Mouse (Mus musculus) embryonic facial prominence, embryonic 12.5 days (tissue): ENCODE data around the gene Ccpg1. TPM values are rescaled to one million over a fixed set of nuclear protein-coding genes. Genes with fewer than 3 reads are reported as not detected.

Experiments used
- ATAC-seq: fragments of 200-750 bp; cut with Nextera tagmentation; 2 replicates; pipeline ENCODE4 v1.8.0; 2017; ENCODE audit not compliant: insufficient number of reproducible peaks, insufficient read depth, low FRiP score, low TSS enrichment
- H3K27ac ChIP-seq: fragments of 300-500 bp; sonication (generic); 2 replicates; pipeline ENCODE4 v1.5.1; 2016; ENCODE audit warnings: mild to moderate bottlenecking
- H3K27me3 ChIP-seq: fragments of 300-500 bp; sonication (generic); 2 replicates; pipeline ENCODE4 v1.6.1; 2016; ENCODE audit warnings: mild to moderate bottlenecking, moderate library complexity
- H3K36me3 ChIP-seq: fragments of 300-500 bp; sonication (generic); 2 replicates; pipeline ENCODE4 v1.6.1; 2016; ENCODE audit warnings: mild to moderate bottlenecking
- H3K4me1 ChIP-seq: fragments of 300-500 bp; sonication (generic); 2 replicates; pipeline ENCODE4 v1.6.1; 2016
- H3K4me2 ChIP-seq: fragments of 300-500 bp; sonication (generic); replicated peaks from 2 replicates; pipeline ENCODE4 v1.6.1; 2016; ENCODE audit warnings: mild to moderate bottlenecking, moderate library complexity
- H3K4me3 ChIP-seq: fragments of 300-500 bp; sonication (generic); 2 replicates; pipeline ENCODE4 v1.5.1; 2016; ENCODE audit warnings: mild to moderate bottlenecking
- H3K9ac ChIP-seq: fragments of 300-500 bp; sonication (generic); 2 replicates; pipeline ENCODE4 v1.6.1; 2016; ENCODE audit warnings: mild to moderate bottlenecking, moderate library complexity
- H3K9me3 ChIP-seq: fragments of 300-500 bp; sonication (generic); 2 replicates; pipeline ENCODE4 v1.6.1; 2016; ENCODE audit warnings: mild to moderate bottlenecking, moderate library complexity
- WGBS: fragments of 180-500 bp; shearing (Covaris S2); methylation state at CpG from one replicate; pipeline ENCODE4 v1.1.7; 2016; 5-methylcytosine and 5-hydroxymethylcytosine counted together
- polyA plus RNA-seq: library from polyadenylated mRNA; unstranded; fragments of >200 nt; fragmentation: Nextera tagmentation; extraction: Ambion mirVana; gene quantifications from 2 replicates; pipeline ENCODE4 v1.2.1, GENCODE M21; 2016

Gene Ccpg1
- polyA plus RNA-seq, 1 experiment from 2014 or later = 24.9 TPM

GRCm38 (mm10) chr9:72968349-72969061 lies 16.7 kb upstream of the Ccpg1 start:
- Histone ChIP-seq H3K4me3 (no peak overlapping the region), H3K9me3 (no peaks in the 10 kb centered on the region), H3K27ac (no peak overlapping the region), H3K4me2 (no peak overlapping the region), H3K4me1 (no peaks in the 10 kb centered on the region), H3K36me3 (no peaks in the 10 kb centered on the region), H3K27me3 (no peaks in the 10 kb centered on the region), H3K9ac (no peak overlapping the region)
- ATAC-seq = no peak
- 31% methylated on average over 11 of the region's 11 CpGs for WGBS

GRCm38 (mm10) chr9:72969874-72970273 lies 15.4 kb upstream of the Ccpg1 start:
- Histone ChIP-seq H3K4me1 (no peaks in the 10 kb centered on the region), H3K9ac (no peak overlapping the region), H3K9me3 (no peaks in the 10 kb centered on the region), H3K4me2 (no peak overlapping the region), H3K36me3 (no peaks in the 10 kb centered on the region), H3K27me3 (no peaks in the 10 kb centered on the region), H3K4me3 (no peak overlapping the region), H3K27ac (no peak overlapping the region)
- 58% methylated on average over 7 of the region's 7 CpGs for WGBS
- ATAC-seq = no peak

GRCm38 (mm10) chr9:72972435-72972834 lies 12.8 kb upstream of the Ccpg1 start:
- H3K9me3 ChIP-seq = no peaks in the 10 kb centered on the region
- no peaks in the 10 kb centered on the region for H3K36me3 ChIP-seq
- no peaks in the 10 kb centered on the region for H3K4me1 ChIP-seq
- H3K27ac ChIP-seq = no peak overlapping the region
- ATAC-seq = no peak
- WGBS = 85% methylated on average over 5 of the region's 5 CpGs
- H3K4me2 ChIP-seq = no peak overlapping the region
- H3K27me3 ChIP-seq = no peaks in the 10 kb centered on the region
- no peak overlapping the region for H3K9ac ChIP-seq
- no peak overlapping the region for H3K4me3 ChIP-seq

- H3K9me3 ChIP-seq = no peaks in the 10 kb centered on the region
- no peak overlapping the region for H3K4me2 ChIP-seq
- H3K4me1 ChIP-seq = no peaks in the 10 kb centered on the region
- no peak overlapping the region for H3K9ac ChIP-seq
- no peaks in the 10 kb centered on the region for H3K27me3 ChIP-seq
- H3K4me3 ChIP-seq = no peak overlapping the region
- no peak overlapping the region for H3K27ac ChIP-seq
- no peak for ATAC-seq
- no peaks in the 10 kb centered on the region for H3K36me3 ChIP-seq
Measured at GRCm38 (mm10) chr9:72972984-72973383, 12.2 kb upstream of the Ccpg1 start.

- Histone ChIP-seq H3K36me3 (no peaks in the 10 kb centered on the region), H3K9me3 (no peaks in the 10 kb centered on the region), H3K27ac (no peak overlapping the region), H3K4me2 (no peak overlapping the region), H3K9ac (no peak overlapping the region), H3K4me1 (no peaks in the 10 kb centered on the region), H3K27me3 (no peaks in the 10 kb centered on the region), H3K4me3 (no peak overlapping the region)
- 89% methylated on average over 5 of the region's 5 CpGs for WGBS
- no peak for ATAC-seq
Measured at GRCm38 (mm10) chr9:72974734-72975133, 10.5 kb upstream of the Ccpg1 start.

- Histone ChIP-seq H3K9me3 (no peaks in the 10 kb centered on the region), H3K36me3 (no peaks in the 10 kb centered on the region), H3K27me3 (no peaks in the 10 kb centered on the region), H3K4me3 (no peak overlapping the region), H3K9ac (no peak overlapping the region), H3K27ac (no peak overlapping the region), H3K4me1 (no peaks in the 10 kb centered on the region), H3K4me2 (no peak overlapping the region)
- 91% methylated on average over 1 of the region's 1 CpGs for WGBS
- no peak for ATAC-seq
Measured at GRCm38 (mm10) chr9:72975242-72975641, 10.0 kb upstream of the Ccpg1 start.

- H3K27ac ChIP-seq = no peak overlapping the region
- H3K27me3 ChIP-seq = no peaks in the 10 kb centered on the region; the same call in 1 of the 2 replicates
- 63% methylated on average over 2 of the region's 2 CpGs for WGBS
- no peak for ATAC-seq
- no peak overlapping the region for H3K9ac ChIP-seq
- no peaks in the 10 kb centered on the region for H3K9me3 ChIP-seq
- H3K4me3 ChIP-seq = no peak overlapping the region
- H3K4me1 ChIP-seq = peaks cover 7% of the 10 kb centered on the region
- no peaks in the 10 kb centered on the region for H3K36me3 ChIP-seq
- H3K4me2 ChIP-seq = no peak overlapping the region
Measured at GRCm38 (mm10) chr9:72983066-72983465, 2.2 kb upstream of the Ccpg1 start.

GRCm38 (mm10) chr9:72987703-72988102 lies 2.5 kb downstream of the Ccpg1 start:
- Histone ChIP-seq H3K36me3 (no peaks in the 10 kb centered on the region), H3K4me3 (no peak overlapping the region), H3K9me3 (no peaks in the 10 kb centered on the region), H3K9ac (no peak overlapping the region), H3K27ac (no peak overlapping the region), H3K4me1 (peaks cover 7% of the 10 kb centered on the region), H3K27me3 (no peaks in the 10 kb centered on the region; the same call in 1 of the 2 replicates), H3K4me2 (no peak overlapping the region)
- 61% methylated on average over 3 of the region's 3 CpGs for WGBS
- ATAC-seq = no peak

GRCm38 (mm10) chr9:72988706-72989105 lies 3.5 kb downstream of the Ccpg1 start:
- Histone ChIP-seq H3K4me1 (peaks cover 7% of the 10 kb centered on the region), H3K36me3 (no peaks in the 10 kb centered on the region), H3K9me3 (no peaks in the 10 kb centered on the region), H3K27me3 (no peaks in the 10 kb centered on the region; the same call in 1 of the 2 replicates), H3K9ac (no peak overlapping the region), H3K4me3 (no peak overlapping the region), H3K27ac (no peak overlapping the region), H3K4me2 (no peak overlapping the region)
- WGBS = 85% methylated on average over 5 of the region's 5 CpGs
- ATAC-seq = no peak

GRCm38 (mm10) chr9:72991420-72991819 lies 6.2 kb downstream of the Ccpg1 start:
- H3K9me3 ChIP-seq = no peaks in the 10 kb centered on the region
- no peak overlapping the region for H3K4me3 ChIP-seq
- no peak overlapping the region for H3K4me2 ChIP-seq
- no peaks in the 10 kb centered on the region; the same call in 1 of the 2 replicates for H3K27me3 ChIP-seq
- H3K9ac ChIP-seq = no peak overlapping the region
- H3K27ac ChIP-seq = no peak overlapping the region
- H3K4me1 ChIP-seq = no peaks in the 10 kb centered on the region
- WGBS = 89% methylated on average over 2 of the region's 2 CpGs
- no peak for ATAC-seq
- no peaks in the 10 kb centered on the region for H3K36me3 ChIP-seq

- Histone ChIP-seq H3K9me3 (no peaks in the 10 kb centered on the region), H3K27ac (no peak overlapping the region), H3K9ac (no peak overlapping the region), H3K4me3 (no peak overlapping the region), H3K4me1 (no peaks in the 10 kb centered on the region), H3K27me3 (no peaks in the 10 kb centered on the region), H3K4me2 (no peak overlapping the region), H3K36me3 (no peaks in the 10 kb centered on the region)
- no peak for ATAC-seq
- WGBS = 86% methylated on average over 5 of the region's 5 CpGs
Measured at GRCm38 (mm10) chr9:72992576-72992975, 7.3 kb downstream of the Ccpg1 start.

- H3K4me2 ChIP-seq = no peak overlapping the region
- H3K4me1 ChIP-seq = no peaks in the 10 kb centered on the region
- no peak overlapping the region for H3K9ac ChIP-seq
- H3K27me3 ChIP-seq = no peaks in the 10 kb centered on the region
- no peak overlapping the region for H3K4me3 ChIP-seq
- ATAC-seq = no peak
- no peaks in the 10 kb centered on the region for H3K36me3 ChIP-seq
- H3K9me3 ChIP-seq = no peaks in the 10 kb centered on the region
- no peak overlapping the region for H3K27ac ChIP-seq
Measured at GRCm38 (mm10) chr9:72996167-72996566, 10.9 kb downstream of the Ccpg1 start.
